Mouse (Mus musculus) liver, postnatal 0 days (tissue): ENCODE data around the gene Olfr457.

ENCODE experiments used
- CTCF ChIP-seq: sonication (generic); IDR thresholded peaks from 2 replicates; pipeline ENCODE4 v1.5.1; 2016; ENCODE audit warnings: antibody characterized with exemption, low read depth
- EP300 ChIP-seq: IDR thresholded peaks from 2 replicates; pipeline ENCODE4 v1.6.1; 2016; ENCODE audit warnings: antibody characterized with exemption, low read depth, mild to moderate bottlenecking

GRCm38 (mm10) chr6:42509311-42509710 lies 33.2 kb upstream of the Olfr457 start:
- no peak for TF ChIP-seq CTCF
- no peak for TF ChIP-seq EP300
